Mouse (Mus musculus): ENCODE measurements around the gene Srarp.

Srarp gene

DNA sequence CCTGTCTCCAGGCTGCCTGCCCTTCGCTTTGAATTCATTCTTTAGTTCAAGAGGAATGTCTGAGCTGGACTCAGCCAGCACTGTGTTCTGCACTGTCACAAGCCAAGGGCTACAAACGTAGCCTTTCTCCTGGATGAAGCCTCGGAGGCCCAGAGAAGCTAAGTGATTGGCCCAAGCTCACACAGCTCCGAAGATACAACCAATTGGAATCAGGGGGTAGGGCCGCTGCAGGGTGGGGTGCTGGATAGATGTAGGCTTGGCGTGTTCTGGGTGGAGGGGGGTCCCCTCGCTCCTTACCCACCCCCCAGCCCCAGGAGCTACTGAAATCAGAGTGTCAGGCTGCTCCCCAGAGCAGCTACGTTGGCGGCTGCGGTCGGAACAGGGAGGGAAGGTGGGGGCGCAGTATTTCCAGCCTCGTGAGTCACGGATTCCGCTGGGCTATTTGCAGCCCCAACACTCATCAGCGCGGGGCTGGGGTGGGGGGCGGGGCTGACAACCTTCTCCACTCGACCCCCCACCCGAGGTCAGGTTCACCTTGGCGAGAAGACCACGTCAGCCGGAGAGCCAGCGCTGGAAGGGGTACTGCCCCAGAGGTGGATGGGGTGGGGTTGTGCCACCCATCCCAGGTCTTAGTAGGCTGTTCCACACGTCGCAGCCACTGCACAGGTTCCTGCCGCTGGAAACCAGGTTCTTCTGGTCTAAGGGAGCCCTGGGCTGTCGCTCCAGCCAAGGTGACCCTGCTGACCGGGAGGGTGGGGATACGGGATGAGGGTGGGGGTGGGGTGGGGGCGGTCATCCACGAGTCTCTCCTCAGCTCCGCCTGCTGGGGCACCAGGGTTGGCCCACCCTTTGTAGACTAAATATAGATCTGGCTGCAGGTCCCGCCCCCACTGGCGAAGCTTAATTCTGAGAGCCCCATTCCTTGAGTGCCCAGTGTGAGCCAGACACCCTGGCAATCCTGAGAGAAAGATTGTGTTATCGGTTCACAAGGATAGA lies 10.1 kb downstream of the Srarp start:
- DNase-seq (ENCODE audit: inconsistent age in 2 of 2, low spot score in 1 of 2): peak; percentile 60 to 68

DNA sequence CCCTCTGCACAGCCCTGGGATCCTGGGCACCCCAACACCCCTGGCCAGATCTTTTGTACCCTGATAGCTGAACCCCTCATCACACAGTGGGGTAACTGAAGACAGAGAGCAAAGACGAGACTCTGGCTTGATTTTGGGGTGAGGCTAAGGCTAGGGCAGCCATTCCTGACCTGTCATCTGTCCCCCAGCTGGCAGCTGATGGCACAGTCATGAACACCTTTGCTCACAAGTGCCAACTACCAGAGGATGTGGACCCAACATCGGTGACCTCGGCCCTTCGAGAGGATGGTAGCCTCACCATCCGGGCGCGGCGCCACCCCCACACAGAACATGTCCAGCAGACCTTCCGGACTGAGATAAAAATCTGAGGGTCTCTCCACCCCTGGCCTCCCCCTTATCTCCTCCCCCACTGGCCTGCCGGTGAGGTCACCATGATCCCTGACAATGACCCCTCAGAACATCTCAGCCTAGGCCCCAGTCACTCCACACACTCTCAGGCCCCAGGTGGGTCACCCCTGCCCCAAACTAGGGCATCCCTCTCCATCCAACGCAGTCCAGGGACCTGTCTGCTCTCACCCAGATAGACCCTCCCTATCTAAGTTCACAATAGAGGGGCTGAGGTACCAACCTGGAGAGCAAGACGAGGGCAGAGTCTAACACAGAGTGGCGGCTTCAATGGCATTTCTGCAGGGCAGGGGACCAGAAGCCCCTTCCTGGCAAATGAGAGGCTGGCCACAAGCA lies 12.0 kb downstream of the Srarp start:
- no peak for DNase-seq (ENCODE audit: inconsistent age in 2 of 2, low spot score in 1 of 2)

DNA sequence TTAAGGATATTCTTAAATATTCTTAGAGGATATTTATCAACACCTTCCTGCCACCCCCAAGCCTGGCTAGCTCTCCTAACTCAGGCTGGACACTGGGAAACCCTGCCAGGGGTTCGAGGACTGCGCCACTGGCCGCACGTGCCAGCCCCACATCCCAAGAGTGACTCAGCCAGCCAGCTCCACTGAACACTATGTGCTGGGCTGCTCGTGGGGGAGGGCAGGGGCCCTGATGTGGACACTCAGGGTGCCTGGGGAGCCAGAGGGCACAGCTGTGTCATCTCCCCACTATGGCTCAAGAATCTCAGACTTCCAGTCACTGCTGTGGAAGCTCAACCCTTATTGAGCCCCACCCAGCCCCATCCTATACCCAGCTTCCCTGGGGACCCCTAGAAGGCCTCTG lies 12.6 kb downstream of the Srarp start:
- peak in 1 of 2 experiments; percentile 71 for DNase-seq (ENCODE audit: inconsistent age in 2 of 2, low spot score in 1 of 2)

DNA sequence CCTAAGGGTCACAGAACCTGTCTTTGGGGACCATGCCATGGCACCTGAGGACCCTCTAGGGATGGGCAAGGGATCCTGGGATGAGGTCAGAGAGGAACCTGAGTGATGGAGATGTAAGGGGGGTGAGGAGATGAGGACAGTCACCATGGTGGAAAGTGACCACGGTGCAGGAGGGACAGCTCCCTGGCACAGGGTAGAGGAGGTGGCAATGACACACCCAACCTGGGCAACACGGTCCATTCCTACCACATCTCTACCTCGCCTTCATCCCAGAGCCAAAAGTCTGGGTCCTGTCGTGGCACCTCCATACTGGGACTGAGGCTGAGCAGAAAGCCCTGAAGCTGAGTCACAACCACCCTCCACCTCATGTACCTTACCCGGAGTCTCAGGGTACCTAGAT lies 13.1 kb downstream of the Srarp start:
- no peak for DNase-seq (ENCODE audit: inconsistent age in 2 of 2, low spot score in 1 of 2)

DNA sequence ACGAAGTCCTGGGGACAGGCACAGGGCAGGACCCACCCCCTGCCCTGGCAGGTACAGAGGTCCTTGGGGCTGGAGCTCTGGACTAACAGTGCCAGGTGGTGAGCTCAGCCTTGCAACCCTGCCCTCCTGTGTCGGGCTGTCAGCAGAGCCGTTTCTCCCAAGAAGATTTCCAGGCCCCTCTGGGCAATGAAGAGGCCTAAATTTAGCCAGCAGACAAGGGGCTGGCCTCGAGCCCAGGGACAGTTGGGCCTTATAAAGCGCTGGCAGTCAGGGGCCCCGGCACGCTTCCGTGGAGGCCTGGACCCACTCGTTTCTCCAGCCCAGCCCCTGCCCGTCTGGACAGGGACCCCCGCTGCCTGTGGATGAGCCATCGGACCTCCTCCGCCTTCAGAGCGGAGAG lies 14.5 kb downstream of the Srarp start:
- DNase-seq (ENCODE audit: inconsistent age in 2 of 2, low spot score in 1 of 2): peak in 1 of 2 experiments; percentile 62

DNA sequence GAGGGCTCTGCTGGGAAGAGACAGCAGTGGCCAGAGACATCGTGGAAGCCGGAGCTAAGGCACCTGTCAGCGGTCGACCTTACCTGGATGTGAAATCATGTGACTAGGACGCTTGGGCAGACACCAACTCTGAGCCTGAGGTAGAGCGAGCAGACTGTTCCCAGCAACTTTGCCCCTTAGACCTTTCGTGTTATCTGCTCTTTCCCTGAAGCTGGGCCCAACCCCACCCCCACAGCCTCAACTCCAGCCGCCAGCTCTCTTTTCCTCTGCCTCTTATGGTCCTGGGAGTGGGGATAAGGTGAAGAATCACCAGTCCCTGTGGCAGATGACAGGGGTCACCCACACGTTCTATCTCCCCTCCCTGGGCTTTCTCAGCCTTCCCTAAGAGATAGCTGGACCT lies 15.0 kb downstream of the Srarp start:
- DNase-seq (ENCODE audit: inconsistent age in 2 of 2, low spot score in 1 of 2): no peak

DNA sequence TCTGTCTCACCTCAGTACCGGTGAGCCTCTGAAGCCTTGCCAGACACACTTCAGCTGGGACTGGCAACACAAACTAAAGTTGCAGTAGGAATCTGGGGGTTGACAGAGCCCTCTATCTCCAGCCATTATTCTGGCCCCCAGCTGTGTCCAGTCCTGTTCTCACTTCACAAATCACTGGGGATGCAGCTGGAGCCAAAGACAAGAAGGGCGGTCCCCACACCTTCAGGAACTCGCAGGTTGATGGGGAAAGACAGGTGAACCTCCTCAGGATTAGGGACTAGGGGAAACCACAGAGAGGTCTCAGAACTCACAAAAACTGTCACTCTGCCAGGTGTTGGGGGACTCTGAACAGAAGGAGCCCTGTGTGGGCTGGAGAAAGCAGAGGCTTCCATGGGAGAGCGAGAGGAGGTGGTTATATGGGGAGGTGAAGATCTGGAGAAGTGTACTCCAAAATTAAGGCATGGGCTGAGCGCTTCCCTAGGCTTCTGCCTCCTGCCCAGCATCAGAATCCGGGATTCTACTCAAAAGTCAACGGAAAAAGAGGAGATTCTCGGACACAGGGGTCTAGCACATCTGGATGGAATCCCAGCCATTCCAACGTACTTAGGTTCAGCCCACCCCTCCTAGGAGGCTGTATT lies 15.6 kb downstream of the Srarp start, which contains the start of gene Hspb7:
TSS of gene Hspb7 (plus strand) at position 588 of the 638 bp plus-strand sequence.
- DNase-seq (ENCODE audit: inconsistent age in 2 of 2, low spot score in 1 of 2): no peak

DNA sequence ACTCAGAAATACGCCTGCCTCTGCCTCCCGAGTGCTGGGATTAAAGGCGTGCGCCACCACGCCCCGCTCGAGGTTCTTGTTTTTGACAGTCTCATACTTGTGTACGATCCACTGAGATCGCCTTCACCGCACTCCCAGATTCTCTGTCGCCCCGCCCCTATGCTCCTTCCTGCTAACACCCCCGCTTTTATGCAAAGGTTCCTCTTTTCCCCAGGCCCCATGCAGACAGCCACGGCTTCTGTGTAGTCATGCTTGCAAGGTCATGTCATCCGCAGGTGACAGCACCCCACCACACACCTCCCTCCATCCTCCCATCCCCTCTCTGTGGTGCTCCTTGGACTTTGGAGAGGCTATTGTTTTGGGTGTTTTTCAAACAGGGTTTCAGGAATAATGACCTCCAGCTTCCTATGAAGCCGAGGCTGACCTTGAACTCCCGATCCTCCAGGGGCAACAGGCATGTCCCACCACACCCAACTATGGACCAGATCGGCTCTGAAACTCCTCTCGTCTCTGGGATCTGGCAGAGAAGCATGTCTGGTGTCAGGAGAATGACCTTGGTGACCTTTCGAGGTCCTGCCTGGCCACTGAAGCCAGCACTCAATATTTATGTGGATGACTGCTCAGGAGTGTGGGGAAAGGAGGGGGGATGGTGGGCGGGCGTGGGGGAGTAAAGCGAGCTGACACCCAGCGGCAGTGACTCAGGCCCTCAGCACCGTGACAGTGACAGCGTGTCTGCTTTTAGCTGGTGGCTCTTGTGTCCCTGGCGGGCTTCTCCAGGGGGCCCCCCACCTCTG lies 16.3 kb downstream of the Srarp start:
- peak in 1 of 2 experiments; percentile 70 for DNase-seq (ENCODE audit: inconsistent age in 2 of 2, low spot score in 1 of 2)

DNA sequence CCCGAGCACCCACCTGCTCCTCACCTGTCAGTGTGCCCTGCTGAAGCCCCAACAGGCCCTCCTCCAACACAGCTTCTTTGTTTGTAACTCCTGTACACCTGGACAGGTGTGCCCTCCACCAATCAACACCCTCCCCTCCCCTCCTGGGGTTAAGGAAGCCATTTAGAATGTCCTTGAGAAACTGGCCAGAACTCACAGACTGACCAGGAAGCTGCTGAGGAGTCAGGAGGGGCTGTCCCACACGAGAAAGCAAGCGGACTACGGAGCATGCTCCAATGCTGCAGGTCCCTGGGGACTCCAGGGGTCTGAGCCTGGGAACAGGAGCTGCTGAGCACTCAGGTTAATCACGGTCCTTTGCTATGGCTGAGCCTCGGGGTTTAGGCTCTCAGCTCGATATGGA lies 20.0 kb downstream of the Srarp start, which contains the start of gene Clcnkb:
TSS of gene Clcnkb (minus strand) at position 91 of the 400 bp plus-strand sequence.
- DNase-seq (ENCODE audit: inconsistent age in 2 of 2, low spot score in 1 of 2): no peak

DNA sequence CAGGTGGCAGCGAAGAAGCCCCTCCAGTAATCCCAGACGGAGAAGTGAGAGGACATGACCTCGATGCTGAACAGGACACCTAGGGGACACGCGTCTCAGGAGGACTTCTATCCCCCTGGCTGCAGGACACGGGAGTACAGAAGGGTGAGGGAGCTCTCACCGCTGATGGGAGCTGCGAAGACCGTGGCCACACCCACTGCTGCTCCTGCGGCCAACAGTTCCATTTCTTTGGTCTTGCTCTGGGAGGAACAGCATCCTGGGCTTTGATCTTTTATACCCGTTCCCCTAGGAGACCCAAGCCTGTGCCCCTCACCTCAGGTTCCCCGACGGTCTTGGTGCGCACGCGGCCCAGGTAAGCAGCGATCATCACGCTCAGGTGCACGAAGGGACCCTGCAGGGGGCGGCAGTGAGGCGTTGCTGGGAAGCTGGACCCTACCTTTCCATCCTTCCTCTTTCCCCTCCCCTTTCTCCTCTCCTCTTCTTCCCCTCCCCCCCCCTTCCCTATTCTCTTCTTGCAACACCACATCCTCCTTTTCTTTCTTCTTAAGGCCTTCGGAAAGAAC lies 24.4 kb downstream of the Srarp start:
- DNase-seq (ENCODE audit: inconsistent age in 2 of 2, low spot score in 1 of 2): no peak

DNA sequence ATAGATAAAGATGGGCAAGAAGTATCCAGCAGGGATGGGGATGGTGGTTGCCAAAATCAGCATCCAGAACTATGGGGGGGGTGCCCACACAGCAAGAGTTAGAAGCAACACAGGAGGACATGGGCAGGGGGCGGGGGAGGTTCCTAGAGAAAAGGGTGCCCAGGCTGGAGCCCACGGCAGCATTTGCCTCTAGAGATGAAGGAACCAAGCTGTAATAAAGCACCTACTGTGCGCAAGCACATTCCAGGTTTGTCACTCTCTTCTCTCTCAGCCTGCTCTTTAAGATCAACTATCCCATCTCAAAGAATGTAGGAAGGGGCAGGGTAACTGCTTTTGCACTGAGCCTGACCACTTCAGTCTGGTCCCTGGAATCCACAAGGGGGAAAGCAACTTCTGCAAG lies 27.3 kb downstream of the Srarp start:
- no peak for DNase-seq (ENCODE audit: inconsistent age in 2 of 2, low spot score in 1 of 2)

DNA sequence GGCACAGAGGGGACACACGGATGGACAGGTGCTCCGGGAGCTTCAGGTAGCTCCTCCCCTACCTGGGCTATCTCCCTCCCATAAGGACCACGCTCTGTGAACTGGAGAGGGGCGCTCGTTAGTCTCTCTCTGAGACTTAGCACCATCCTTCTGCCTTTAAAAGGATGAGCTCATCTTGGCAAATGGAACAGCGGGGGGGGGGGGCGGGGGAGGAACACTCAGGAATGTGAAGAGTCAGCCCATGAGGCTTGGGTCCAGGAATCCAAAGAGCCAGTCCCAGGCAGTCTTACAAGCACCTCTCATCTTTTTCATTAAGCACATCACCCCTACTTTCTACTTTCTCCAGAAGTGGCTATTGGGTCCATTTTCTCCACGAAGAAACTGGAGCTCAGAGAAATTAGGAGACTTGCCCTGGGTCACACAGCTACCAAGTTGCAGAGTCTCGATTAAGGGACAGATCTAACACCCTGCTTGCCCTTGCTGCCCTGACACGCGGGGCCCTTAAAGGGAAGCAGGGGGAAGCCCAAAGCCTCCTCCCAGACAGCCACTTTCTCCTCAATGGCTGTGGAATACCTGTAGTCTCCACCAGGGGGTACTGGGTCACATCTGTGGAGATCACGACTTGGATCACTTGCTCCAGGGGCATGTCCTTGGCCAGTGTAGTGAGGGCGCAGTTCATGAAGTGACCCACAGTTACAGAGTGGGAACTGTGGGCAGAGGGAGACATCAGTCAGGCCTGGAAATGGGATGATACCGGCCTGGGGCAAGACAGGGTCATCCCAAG lies 29.2 kb downstream of the Srarp start:
- peak; percentile 62 to 86 for DNase-seq (ENCODE audit: inconsistent age in 2 of 2, low spot score in 1 of 2)

DNA sequence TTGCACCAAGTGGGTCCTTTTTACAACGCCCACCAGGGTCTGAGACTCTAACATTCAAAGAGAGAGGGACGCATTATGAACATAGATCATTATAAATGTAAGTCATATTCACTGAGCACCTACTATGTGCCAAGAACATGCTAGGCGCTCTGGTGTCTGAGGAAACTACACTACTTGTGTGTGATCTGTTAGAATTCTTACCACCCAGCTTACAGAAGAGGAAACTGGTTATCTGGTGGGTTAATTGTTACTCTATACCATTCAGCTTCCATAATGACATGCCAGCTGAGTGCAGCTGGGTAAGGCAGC lies 30.6 kb downstream of the Srarp start:
- DNase-seq (ENCODE audit: inconsistent age in 2 of 2, low spot score in 1 of 2): no peak

DNA sequence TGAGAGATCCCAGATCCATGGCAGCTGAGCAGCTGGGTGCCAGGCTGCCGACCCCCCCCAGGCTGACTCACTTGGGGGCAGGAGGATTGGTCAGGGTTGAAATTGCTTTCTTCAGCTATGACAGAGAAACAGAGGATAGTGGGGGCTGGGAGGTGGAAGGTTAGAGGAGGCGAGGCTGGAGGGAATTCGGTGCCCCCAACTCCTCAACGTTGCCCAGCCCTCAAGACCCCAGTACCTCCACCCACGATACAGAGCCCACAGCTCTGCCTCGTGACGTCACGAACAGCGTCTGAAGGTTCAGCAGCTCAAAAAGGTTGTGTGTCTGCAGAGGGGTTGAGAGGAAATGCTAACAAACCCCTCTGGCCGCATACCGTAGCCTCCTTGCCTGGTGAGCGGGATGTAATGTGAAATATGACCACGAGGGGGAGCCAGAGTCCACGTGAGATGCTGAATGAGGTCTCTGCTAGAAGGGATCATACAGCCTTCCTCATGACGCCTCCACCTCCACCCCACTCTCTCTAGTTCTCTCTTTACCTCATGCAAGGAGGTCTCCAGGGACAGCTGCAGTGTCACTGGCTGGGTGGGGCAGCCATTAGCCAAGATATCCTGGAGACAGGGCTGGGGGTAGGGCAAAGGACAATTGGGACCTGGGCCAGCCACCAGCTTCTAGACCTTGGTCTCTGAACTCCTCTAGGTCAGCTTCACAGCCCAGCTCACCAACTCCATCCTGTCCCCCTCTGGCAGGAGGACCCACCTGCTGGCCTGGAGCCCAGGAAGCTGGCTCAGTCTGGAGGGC lies 31.2 kb downstream of the Srarp start:
- DNase-seq (ENCODE audit: inconsistent age in 2 of 2, low spot score in 1 of 2): peak; percentile 85 to 96

DNA sequence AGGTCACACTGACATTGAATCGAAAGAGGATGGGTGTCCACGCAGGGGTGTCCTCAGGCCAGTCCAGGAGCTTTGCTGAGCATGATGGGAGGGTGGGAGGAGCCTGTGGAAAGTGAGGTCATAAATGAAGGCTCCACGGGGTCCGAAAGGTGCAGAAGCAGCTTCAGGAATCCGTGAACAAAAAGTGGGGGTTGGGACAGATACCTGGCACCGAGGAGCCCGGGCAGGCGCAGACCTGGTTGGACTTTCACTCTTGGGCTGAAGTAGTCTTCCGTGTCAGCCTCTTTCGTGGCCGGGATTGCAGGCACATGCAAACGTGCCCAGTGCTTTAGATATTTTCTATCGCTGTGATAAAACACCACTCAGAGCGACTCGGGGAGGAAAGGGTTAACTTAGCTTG lies 35.7 kb downstream of the Srarp start:
- no peak for DNase-seq (ENCODE audit: inconsistent age in 2 of 2, low spot score in 1 of 2)

DNA sequence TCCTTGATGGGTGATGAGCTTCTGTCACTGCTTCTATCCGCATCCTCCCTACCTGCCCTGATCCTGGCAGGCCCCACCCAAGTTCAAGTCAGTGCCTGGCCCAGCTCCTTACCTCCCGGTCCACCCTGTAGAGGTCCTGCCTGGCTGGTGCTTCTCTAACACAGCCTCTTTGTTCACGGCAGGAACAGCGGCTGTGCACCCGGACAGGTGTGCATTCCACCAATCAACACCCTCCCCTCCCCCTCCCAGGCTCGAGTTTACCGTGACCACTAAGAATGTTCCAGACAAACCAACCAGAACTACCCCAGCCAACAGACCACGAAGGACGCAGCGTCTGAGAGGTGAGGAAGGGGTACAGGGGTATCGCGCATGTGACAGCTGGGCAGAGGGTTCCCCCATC lies 37.4 kb downstream of the Srarp start, which contains the start of gene Clcnka:
TSS of gene Clcnka (minus strand) at position 180 of the 400 bp plus-strand sequence.
- DNase-seq (ENCODE audit: inconsistent age in 2 of 2, low spot score in 1 of 2): no peak

DNA sequence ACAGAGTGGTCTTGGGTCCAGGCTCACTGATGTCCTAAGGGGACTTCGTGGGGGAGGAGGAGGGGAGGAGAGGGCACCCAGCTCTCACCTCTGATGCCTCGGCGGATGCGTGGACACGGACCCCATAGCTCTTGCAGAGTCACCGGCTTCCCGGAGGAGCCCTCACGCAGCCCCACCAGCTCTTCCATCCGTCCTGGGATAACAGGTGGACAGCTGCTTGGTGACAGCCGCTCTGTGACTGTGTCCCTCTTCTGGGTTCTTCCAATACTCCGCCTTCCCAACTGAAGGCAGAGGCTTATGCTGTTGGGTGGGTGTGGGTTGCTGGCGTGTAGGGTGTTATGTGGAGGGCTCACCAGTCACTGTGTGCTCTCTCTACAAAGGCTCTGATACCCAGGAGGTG lies 38.0 kb downstream of the Srarp start:
- DNase-seq (ENCODE audit: inconsistent age in 2 of 2, low spot score in 1 of 2): no peak

DNA sequence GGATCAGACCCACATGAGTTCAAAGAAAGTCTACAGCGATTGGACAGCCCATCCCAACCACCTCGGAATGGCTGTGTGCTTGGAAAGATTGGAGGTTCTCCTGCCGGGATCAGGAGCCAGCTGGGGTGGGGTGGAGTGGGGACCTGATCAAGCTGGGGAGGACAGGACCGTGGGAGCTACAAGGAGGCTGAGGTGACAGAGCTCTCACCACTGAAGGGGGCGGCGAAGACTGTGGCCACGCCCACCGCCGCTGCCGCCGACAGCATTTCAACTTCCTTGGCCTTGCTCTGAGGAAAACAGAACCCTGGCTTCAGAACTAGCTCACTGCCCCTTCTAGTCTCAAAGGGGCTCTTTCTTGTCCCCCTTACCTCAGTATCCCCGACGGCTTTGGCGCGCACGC lies 41.2 kb downstream of the Srarp start:
- DNase-seq (ENCODE audit: inconsistent age in 2 of 2, low spot score in 1 of 2): no peak

DNA sequence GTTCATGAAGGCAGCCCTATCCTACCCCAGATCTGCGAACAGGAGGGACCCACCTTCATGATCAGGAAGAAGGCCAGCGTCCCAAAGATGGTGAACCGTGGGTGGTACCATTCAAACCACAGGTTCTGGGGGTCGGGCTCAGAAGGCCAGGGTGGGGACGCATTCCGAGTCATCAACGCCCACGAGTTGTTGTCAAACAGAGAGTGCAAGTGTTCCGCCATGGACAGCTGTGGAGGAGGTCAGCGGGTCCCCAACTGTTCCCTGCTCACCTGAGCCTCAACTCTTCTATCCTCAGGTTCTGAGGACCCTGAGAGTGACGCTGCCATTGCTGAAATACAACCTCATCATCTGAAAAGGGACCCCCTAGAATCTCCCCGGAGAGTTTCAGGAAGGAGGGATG lies 44.6 kb downstream of the Srarp start:
- no peak for DNase-seq (ENCODE audit: inconsistent age in 2 of 2, low spot score in 1 of 2)

Measured in adrenal gland, adult (tissue).